Mouse (Mus musculus): ENCODE measurements around the gene B9d2.

- no peak for TF ChIP-seq CTCF (conservative IDR thresholded peaks at IDR 0.05; ENCODE audit: low read length)
- TF ChIP-seq POU5F1 (IDR thresholded peaks at IDR 0.05; ENCODE audit: borderline replicate concordance, low read length): no peak
- TF ChIP-seq NANOG (IDR thresholded peaks at IDR 0.05; ENCODE audit: borderline replicate concordance, low read length): no peak
These were observed 34.0 kb downstream of the B9d2 start for GRCm38 (mm10) chr7:25714581-25714980.

Data from E14TG2a.4 (cell line).